Mouse (Mus musculus) ovary, postnatal 10 days (tissue): Measurements from ENCODE around the gene Hdac9.

Source experiments
- DNase-seq: peaks from one replicate; pipeline ENCODE4 v3.0.0; 2022; ENCODE audit warnings: low spot score

Gene Hdac9

DNA sequence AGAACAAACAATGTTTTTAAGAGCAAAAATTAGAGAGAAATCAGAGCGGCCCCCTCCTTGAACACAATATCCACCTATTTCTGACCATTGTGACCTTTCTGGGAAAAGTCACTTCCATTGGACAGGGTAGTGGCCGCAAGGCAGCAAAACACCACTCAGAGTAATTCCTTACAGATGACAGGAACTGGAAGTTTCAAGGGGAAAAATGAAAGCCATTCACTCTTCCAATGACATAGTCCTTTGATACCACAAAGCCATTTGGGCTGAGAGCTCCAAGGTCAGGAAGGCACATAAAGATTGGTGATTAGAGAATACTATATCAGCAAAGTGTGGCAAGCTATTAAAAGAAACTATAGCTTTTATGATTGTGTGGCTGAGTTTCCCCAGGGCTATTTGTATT is 574.1 kb downstream of the Hdac9 start:
- DNase-seq = no peak

DNA sequence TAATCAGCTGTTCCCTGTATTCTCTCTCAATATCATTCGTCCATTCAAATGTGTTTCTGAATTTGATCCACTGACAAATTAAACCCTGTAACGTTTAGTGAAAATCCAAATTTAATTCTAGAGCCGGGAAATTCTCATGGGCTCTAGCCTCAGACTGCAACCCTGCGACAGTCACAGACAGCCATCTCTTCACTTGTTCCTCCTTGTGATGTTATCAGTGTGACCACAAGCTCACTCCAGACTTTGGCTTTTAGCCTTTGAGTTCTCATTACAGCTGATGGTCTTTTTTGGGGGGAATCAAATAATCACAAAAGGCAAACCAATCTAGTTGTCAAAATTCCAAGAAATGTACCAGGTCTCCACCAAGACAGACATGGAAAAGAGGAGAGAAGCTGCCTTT is 578.0 kb downstream of the Hdac9 start:
- DNase-seq = no peak

DNA sequence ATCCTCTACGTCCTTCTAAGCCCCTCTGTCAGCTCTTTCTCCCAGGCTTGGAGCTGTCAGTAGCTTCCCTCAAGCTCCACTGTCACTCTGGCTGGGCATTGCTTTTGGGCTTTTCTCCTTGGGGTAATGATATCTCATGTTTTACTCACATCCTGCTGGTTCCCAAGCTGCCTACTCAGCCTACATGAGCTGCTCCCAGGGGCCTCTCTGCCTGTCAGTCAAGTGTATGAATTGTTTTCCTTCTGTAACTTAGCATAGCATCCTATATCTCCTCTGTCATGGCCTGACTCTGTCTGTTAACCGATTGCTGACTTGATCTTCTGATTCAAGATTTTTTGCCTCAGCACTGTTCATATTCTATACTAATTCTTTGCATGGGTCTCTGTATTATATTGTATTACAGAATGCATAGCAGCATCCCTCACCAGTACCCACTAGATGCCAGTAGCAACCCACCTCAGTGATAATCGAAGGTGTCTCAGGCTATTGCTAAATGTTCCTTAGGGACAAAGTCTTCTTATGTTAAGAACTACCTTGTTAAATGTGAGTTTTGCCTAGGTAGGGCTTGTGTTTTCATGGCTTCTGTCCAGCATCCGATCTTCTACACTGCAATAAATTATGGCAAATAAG is 582.3 kb downstream of the Hdac9 start:
- no peak for DNase-seq

DNA sequence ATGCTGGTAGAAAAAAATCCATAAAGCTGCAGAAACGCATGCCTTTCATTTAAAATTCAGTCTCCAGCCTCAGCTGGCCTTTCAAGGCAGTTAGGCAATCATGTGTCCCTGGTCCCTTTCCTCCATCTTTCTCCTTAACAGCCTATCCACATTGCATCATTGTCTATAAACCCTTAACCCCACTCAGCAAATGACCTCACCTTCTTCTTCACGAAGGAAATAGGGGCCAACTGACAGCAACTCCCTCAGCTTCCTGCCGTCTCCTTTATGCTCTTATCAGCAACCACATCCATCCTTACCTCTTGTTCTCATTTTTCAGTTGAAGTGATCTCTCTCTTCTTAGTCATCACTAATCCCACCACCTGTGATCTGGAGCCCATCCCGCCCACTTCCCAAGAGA is 584.0 kb downstream of the Hdac9 start:
- no peak for DNase-seq

GRCm38 (mm10) chr12:34327111-34327510 is 589.8 kb downstream of the Hdac9 start:
- DNase-seq = no peak

DNA sequence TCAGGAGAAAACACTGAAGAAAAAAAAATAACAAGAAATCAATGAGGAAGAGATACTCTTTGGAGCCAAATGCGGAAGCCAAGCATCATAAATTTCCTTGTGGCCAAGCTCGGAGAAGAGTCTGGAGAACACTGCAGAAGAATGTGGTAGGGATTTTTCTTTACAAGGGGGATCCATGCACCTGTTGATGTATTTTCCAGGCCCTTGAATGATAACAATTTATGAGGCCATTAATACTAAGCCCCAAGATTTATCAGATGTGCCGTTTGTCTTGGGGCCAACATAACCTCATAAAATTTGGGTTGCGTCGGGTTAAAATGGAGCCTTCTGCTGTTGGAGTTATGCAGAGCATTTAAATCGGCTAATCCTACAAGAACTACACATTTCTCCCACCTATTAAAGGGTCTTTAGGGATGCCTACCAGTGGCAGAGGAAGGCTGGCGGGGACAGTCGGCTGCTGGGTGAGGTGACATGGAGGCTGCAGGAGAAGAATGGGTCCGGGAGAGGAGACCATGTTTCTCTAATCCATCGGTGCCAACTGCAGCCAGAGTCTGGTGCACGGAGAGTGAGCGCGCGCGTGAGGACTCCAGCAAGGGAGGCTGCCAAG is 604.7 kb downstream of the Hdac9 start:
- no peak for DNase-seq

- DNase-seq = no peak
Measured at GRCm38 (mm10) chr12:34305453-34305852, 611.4 kb downstream of the Hdac9 start.

DNA sequence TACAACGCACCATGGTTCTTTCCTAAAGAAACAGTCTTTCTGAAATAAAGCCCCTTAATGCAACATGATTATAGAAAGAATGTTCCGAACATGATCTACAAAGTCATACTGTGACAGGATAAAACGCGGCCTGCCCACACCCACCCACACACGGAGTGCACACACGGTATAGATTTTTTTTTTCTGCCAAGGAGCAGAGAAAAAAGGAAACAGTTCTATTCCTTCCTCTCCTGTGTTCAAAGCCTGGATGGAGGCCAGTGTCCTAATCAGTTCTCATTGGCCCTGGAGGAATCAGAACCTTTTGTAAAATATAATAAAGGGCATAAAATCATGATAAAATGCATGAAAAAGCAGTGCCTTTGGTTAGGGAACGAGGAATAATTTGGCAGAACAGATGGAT is 624.5 kb downstream of the Hdac9 start:
- no peak for DNase-seq

DNA sequence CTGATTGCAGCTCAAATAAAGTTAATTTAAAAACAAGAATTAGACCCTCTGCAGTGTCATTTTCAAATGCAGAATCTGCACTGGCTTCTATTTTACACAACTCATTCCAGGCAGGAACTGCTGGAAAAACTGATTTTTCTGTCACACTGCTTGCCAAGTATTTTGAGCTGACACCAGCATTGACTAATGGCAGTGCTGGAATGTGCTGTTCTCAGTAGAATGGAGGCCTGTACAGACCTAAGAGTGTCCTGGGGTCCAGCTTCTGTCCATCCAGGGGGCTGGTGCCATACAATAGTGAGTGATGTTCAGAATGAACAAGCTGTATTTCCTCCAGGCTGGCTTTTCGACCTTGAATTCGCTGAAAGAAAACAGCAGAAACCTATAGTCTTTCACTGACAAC is 629.7 kb downstream of the Hdac9 start:
- DNase-seq = no peak

- DNase-seq = no peak
Measured at GRCm38 (mm10) chr12:34284888-34285287, 632.0 kb downstream of the Hdac9 start.

- no peak for DNase-seq
Measured at GRCm38 (mm10) chr12:34284396-34284795, 632.5 kb downstream of the Hdac9 start.

DNA sequence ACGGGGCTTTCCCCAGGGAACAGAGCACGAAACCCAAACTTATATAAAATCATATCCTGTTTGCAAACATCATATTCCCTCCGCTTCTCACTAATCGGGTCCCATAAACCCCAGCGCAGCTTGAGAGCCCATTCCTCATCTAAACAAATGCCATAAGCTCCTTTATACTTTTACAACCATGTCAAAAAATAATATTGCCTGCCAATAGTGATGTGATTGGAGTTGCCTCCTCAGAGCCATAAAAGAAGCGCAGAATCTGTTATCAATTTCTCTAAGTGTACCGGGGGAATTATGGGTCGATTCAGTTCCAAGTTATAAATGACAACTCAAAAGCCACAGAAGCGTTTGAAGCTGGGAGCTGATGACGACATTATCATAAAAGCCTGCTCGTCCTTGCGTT is 638.1 kb downstream of the Hdac9 start:
- no peak for DNase-seq

- no peak for DNase-seq
Measured at GRCm38 (mm10) chr12:34273816-34274215, 643.1 kb downstream of the Hdac9 start.

DNA sequence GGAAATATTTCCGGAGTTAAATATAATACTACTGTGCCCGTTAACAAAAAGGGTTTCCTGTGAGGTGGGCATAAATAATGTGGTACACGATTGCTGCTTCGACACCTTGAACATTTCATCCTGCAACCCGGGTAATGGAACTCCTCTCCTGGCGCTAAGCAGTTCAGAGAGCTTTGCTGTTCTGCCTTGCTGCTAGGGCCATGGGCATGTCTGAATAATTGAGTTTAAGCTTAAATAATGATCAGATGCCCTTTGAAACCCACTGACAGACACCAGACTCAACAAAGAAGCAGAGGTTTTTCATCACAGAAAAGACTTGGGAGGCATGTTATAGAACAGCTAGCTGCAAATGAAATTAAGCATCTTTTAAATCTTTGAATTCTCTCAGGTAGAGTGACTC is 646.8 kb downstream of the Hdac9 start:
- no peak for DNase-seq

DNA sequence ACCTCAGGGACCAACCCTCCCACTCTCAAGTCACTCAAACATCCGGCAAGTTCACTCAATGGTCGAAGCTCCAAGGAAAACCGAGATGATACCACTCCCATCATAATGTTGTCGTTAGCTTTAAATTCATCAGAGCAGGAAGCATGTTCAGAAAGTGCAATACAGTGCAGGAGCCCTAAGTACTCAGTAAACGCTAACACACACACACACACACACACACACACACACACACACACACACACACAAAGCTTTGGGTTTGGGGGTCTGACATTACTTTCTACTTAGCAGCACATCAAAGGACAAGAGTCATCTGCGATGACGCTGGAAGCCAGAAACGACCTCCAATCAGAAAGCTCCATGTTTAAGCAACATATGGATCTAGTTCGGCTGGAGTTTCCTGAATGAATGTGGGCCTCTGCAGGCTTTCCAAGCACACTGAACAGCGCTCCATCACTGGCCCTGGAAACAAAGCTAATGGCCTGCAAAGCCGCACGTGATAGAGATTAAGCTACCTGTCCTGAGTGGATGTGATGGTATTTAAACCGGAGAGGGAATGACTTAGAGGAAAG is 647.3 kb downstream of the Hdac9 start:
- no peak for DNase-seq

GRCm38 (mm10) chr12:34259651-34260050 is 657.2 kb downstream of the Hdac9 start:
- DNase-seq = no peak

DNA sequence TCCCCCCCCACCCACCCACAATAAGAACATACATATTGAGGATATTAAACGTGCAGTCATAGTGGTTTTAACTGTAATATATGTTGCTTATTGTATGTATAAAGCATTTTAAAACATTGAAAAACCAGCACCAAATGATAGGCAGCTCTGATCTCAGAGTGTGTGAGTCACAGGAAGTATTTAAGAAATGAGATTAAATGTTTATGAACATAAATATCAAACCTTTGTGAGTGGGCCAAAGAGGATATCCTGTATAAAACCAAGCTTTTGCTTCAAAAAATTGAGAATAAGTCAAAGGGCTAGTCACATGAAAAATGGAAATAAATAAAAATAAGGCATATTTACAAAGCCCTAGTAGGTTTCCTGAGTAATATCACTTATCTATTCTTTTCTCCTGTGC is 667.7 kb downstream of the Hdac9 start:
- no peak for DNase-seq

GRCm38 (mm10) chr12:34248193-34249121 is 668.4 kb downstream of the Hdac9 start:
- DNase-seq = no peak

DNA sequence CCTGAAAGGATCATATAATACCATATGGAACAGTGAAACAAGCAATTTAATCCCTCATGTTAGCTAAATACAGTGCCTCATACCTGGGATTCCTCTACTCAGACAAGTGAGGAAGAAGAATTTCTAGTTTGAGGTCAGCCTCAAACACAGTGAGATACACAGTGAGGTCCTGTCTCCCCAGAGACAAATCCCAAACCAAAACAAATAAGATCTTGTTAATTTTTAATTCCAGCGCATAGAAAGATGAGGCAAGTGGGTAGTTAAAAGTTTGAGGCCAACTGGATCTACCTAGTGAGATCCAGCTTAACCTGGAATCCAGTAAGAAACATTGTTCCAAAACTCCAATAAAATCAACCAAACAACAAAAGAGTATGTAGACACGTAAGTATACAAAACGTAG is 678.1 kb downstream of the Hdac9 start:
- DNase-seq = no peak

- DNase-seq = no peak
Measured at GRCm38 (mm10) chr12:34231621-34232150, 685.2 kb downstream of the Hdac9 start.

- DNase-seq = no peak
Measured at GRCm38 (mm10) chr12:34224505-34224904, 692.4 kb downstream of the Hdac9 start.

DNA sequence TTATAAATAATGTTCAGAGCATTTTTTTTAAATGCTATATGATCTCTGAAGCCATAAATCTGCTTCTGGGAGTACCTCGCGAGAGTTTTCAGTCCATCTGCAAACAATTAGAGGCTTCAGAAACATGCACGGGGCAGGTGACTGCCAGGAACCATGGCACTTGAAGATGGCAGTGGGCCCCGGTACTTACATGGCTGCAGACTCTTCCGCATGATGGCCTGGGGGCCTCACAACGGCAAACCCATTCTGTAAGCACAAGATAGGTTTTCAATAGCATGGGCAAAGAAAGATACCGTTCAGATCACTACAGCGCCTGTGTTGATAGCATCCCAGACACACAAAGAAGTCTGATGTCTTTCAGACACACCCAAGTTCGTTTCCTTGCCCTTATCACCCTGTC is 695.9 kb downstream of the Hdac9 start:
- DNase-seq = no peak
